Mouse (Mus musculus): ENCODE measurements at regions not wholly inside any gene's neighbourhood (a gene's known extent, or its start where the extent isn't known, plus 50 kb on each side); places are given as distances from the start of the nearest gene placed in this dataset.

DNA sequence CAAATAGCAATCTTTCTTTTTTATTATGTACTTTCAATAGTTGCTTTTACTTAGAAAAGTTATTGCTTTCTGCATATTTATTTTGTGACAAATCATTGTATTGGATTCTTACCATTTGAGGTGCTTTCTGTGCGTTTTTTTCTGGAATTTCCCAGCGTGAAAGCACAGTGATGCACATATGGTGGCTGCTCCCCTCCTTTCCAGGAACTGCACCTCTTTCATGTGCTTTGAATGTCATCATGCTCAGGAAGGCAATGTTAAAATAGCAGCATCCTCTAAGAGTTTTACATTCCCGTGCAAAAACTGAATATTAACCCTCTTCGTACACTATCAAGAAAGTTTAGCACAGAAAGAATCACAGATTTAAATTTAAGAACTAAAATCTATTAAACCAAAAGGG lies 279.8 kb upstream of the Eif4g2 start:
- Histone ChIP-seq H3K4me3 (ENCODE audit: low read depth, low read length) (no peak overlapping the region), H3K4me2 (ENCODE audit: low read depth, low read length, severe bottlenecking) (no peak overlapping the region), H3K4me1 (replicated peaks; ENCODE audit: control insufficient read depth, insufficient read depth, low read length) (no peaks in the 10 kb centered on the region), H3K9ac (ENCODE audit: low read length) (no peak overlapping the region), H3K27ac (ENCODE audit: low read depth, low read length) (no peak overlapping the region), H3K27me3 (ENCODE audit: control insufficient read depth, insufficient read depth, low read length) (no peaks in the 10 kb centered on the region), H3K9me3 (ENCODE audit: control insufficient read depth, low read length) (no peaks in the 10 kb centered on the region), H3K36me3 (ENCODE audit: control insufficient read depth, insufficient read depth, low read length) (no peaks in the 10 kb centered on the region)
- WGBS: 86% methylated on average over 4 of the region's 4 CpGs
- ATAC-seq (replicated peaks; ENCODE audit: low FRiP score): no peak
- DNase-seq (ENCODE audit: low spot score): no peak

GRCm38 (mm10) chr7:111355088-111355656 lies 272.3 kb upstream of the Eif4g2 start:
- Histone ChIP-seq H3K36me3 (ENCODE audit: control insufficient read depth, insufficient read depth, low read length) (no peaks in the 10 kb centered on the region), H3K27me3 (ENCODE audit: control insufficient read depth, insufficient read depth, low read length) (no peaks in the 10 kb centered on the region), H3K9me3 (ENCODE audit: control insufficient read depth, low read length) (no peaks in the 10 kb centered on the region), H3K4me1 (replicated peaks; ENCODE audit: control insufficient read depth, insufficient read depth, low read length) (no peaks in the 10 kb centered on the region), H3K4me2 (ENCODE audit: low read depth, low read length, severe bottlenecking) (no peak overlapping the region), H3K9ac (ENCODE audit: low read length) (no peak overlapping the region), H3K4me3 (ENCODE audit: low read depth, low read length) (no peak overlapping the region), H3K27ac (ENCODE audit: low read depth, low read length) (no peak overlapping the region)
- ATAC-seq (replicated peaks; ENCODE audit: low FRiP score): no peak
- WGBS: 86% methylated on average over 2 of the region's 2 CpGs
- no peak for DNase-seq (ENCODE audit: low spot score)

GRCm38 (mm10) chr7:111354066-111354465 lies 271.2 kb upstream of the Eif4g2 start:
- Histone ChIP-seq H3K36me3 (ENCODE audit: control insufficient read depth, insufficient read depth, low read length) (no peaks in the 10 kb centered on the region), H3K4me3 (ENCODE audit: low read depth, low read length) (no peak overlapping the region), H3K9me3 (ENCODE audit: control insufficient read depth, low read length) (no peaks in the 10 kb centered on the region), H3K27me3 (ENCODE audit: control insufficient read depth, insufficient read depth, low read length) (no peaks in the 10 kb centered on the region), H3K4me1 (replicated peaks; ENCODE audit: control insufficient read depth, insufficient read depth, low read length) (no peaks in the 10 kb centered on the region), H3K9ac (ENCODE audit: low read length) (no peak overlapping the region), H3K4me2 (ENCODE audit: low read depth, low read length, severe bottlenecking) (no peak overlapping the region), H3K27ac (ENCODE audit: low read depth, low read length) (no peak overlapping the region)
- WGBS: 88% methylated on average over 4 of the region's 4 CpGs
- DNase-seq (ENCODE audit: low spot score) (no peak), ATAC-seq (replicated peaks; ENCODE audit: low FRiP score) (no peak)

DNA sequence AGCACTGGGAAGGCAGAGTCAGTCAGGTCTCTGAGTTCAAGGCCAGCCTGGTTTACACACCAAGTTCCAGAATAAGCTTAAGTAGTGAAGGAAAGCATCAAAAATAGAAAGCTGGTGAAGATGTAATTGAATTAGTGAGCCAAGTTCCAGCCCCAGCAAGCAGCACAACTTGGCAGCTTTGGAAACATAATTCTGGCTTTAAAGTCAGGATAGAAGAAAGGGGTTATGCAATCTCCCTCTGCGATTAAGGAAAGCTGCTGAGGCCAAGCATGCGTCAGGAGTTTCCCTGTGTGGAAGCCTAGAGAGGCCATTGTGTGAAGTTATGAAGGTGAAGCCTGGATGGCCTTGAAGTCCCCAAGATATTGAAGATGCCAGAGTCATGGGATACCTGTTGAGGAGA lies 269.3 kb upstream of the Eif4g2 start:
- DNase-seq (ENCODE audit: low spot score) (no peak), ATAC-seq (replicated peaks; ENCODE audit: low FRiP score) (no peak)
- H3K27ac ChIP-seq (ENCODE audit: low read depth, low read length): no peak overlapping the region
- H3K27me3 ChIP-seq (ENCODE audit: control insufficient read depth, insufficient read depth, low read length): no peaks in the 10 kb centered on the region
- no peak overlapping the region for H3K4me3 ChIP-seq (ENCODE audit: low read depth, low read length)
- no peaks in the 10 kb centered on the region for H3K9me3 ChIP-seq (ENCODE audit: control insufficient read depth, low read length)
- H3K4me1 ChIP-seq (replicated peaks; ENCODE audit: control insufficient read depth, insufficient read depth, low read length): no peaks in the 10 kb centered on the region
- WGBS: 91% methylated on average over 2 of the region's 2 CpGs
- H3K9ac ChIP-seq (ENCODE audit: low read length): no peak overlapping the region
- H3K4me2 ChIP-seq (ENCODE audit: low read depth, low read length, severe bottlenecking): no peak overlapping the region
- H3K36me3 ChIP-seq (ENCODE audit: control insufficient read depth, insufficient read depth, low read length): no peaks in the 10 kb centered on the region

DNA sequence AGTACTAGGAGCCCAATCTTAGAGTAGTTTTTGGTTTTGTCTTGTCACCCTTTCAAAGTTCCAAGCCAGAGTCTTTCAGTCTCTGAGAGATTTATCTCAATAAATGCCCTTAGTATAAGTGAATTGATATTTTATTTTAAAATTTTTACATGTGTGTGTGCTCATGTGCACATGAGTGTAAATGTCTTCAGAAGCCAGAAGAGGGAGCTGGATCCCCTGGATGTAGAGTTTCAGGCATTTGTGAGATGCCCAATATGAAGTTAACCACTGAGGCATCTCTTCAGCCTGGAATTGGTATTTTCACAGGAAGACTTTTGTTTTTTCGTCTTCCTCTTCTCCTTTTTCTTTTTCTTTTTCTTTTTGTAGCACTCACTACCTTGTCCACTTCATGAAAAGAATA lies 262.3 kb upstream of the Eif4g2 start:
- no peaks in the 10 kb centered on the region for H3K9me3 ChIP-seq (ENCODE audit: control insufficient read depth, low read length)
- no peak overlapping the region for H3K27ac ChIP-seq (ENCODE audit: low read depth, low read length)
- no peaks in the 10 kb centered on the region for H3K36me3 ChIP-seq (ENCODE audit: control insufficient read depth, insufficient read depth, low read length)
- DNase-seq (ENCODE audit: low spot score) (no peak), ATAC-seq (replicated peaks; ENCODE audit: low FRiP score) (no peak)
- WGBS: 88% methylated on average over 1 of the region's 1 CpGs
- no peaks in the 10 kb centered on the region for H3K27me3 ChIP-seq (ENCODE audit: control insufficient read depth, insufficient read depth, low read length)
- no peak overlapping the region for H3K4me2 ChIP-seq (ENCODE audit: low read depth, low read length, severe bottlenecking)
- no peak overlapping the region for H3K9ac ChIP-seq (ENCODE audit: low read length)
- no peaks in the 10 kb centered on the region for H3K4me1 ChIP-seq (replicated peaks; ENCODE audit: control insufficient read depth, insufficient read depth, low read length)
- no peak overlapping the region for H3K4me3 ChIP-seq (ENCODE audit: low read depth, low read length)

DNA sequence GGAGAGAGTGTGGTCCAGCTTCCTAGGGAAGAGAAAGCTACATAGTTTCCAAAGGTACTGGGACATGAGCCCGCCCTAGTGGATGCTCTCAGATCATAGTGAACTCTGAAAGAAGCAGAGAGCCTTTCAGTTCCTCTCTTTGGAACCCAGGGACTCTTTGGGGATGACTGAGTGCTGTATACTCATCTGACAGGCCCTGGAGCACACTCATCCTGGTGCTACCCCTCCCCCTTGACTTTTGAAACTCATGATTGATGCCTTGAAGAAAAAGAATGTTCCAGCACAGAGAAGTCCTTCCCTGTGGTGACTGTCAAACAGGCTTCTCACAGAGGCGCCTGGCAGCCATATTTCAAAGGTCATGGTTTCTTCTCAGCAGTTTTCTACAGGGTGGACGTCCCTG lies 254.2 kb upstream of the Eif4g2 start:
- DNase-seq (ENCODE audit: low spot score) (no peak), ATAC-seq (replicated peaks; ENCODE audit: low FRiP score) (no peak)
- Histone ChIP-seq H3K9ac (ENCODE audit: low read length) (no peak overlapping the region), H3K27me3 (ENCODE audit: control insufficient read depth, insufficient read depth, low read length) (no peaks in the 10 kb centered on the region), H3K4me3 (ENCODE audit: low read depth, low read length) (no peak overlapping the region), H3K9me3 (ENCODE audit: control insufficient read depth, low read length) (no peaks in the 10 kb centered on the region), H3K27ac (ENCODE audit: low read depth, low read length) (no peak overlapping the region), H3K36me3 (ENCODE audit: control insufficient read depth, insufficient read depth, low read length) (no peaks in the 10 kb centered on the region), H3K4me2 (ENCODE audit: low read depth, low read length, severe bottlenecking) (no peak overlapping the region), H3K4me1 (replicated peaks; ENCODE audit: control insufficient read depth, insufficient read depth, low read length) (no peaks in the 10 kb centered on the region)
- 75% methylated on average over 3 of the region's 3 CpGs for WGBS

GRCm38 (mm10) chr7:111322901-111323300 lies 240.1 kb upstream of the Eif4g2 start:
- H3K27ac ChIP-seq (ENCODE audit: low read depth, low read length): no peak overlapping the region
- 90% methylated on average over 6 of the region's 6 CpGs for WGBS
- no peaks in the 10 kb centered on the region for H3K4me1 ChIP-seq (replicated peaks; ENCODE audit: control insufficient read depth, insufficient read depth, low read length)
- ATAC-seq (replicated peaks; ENCODE audit: low FRiP score): no peak
- no peaks in the 10 kb centered on the region for H3K36me3 ChIP-seq (ENCODE audit: control insufficient read depth, insufficient read depth, low read length)
- no peak for DNase-seq (ENCODE audit: low spot score)
- H3K27me3 ChIP-seq (ENCODE audit: control insufficient read depth, insufficient read depth, low read length): no peaks in the 10 kb centered on the region
- no peak overlapping the region for H3K9ac ChIP-seq (ENCODE audit: low read length)
- no peak overlapping the region for H3K4me3 ChIP-seq (ENCODE audit: low read depth, low read length)
- no peaks in the 10 kb centered on the region for H3K9me3 ChIP-seq (ENCODE audit: control insufficient read depth, low read length)
- no peak overlapping the region for H3K4me2 ChIP-seq (ENCODE audit: low read depth, low read length, severe bottlenecking)

DNA sequence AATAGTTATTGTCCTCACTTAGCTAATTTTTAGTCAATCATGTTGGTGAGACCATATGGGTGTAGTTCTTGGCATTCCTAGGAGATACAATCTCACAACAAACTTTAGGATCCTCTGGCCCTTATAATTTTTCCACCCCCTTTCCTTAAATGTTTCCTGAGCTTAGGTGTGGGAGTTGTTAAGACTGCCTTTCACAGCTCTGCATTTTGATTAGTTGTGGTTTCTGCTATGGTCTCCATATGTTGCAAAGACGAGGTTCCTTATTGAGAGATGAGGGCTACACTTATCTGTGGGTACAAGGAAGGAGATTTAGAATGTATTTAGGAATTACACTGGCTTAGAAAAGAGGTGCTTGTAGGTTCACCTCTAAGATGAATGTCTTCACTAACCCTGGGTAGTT lies 237.1 kb upstream of the Eif4g2 start:
- Histone ChIP-seq H3K9ac (ENCODE audit: low read length) (no peak overlapping the region), H3K4me2 (ENCODE audit: low read depth, low read length, severe bottlenecking) (no peak overlapping the region), H3K36me3 (ENCODE audit: control insufficient read depth, insufficient read depth, low read length) (no peaks in the 10 kb centered on the region), H3K4me3 (ENCODE audit: low read depth, low read length) (no peak overlapping the region), H3K27me3 (ENCODE audit: control insufficient read depth, insufficient read depth, low read length) (no peaks in the 10 kb centered on the region), H3K4me1 (replicated peaks; ENCODE audit: control insufficient read depth, insufficient read depth, low read length) (no peaks in the 10 kb centered on the region), H3K9me3 (ENCODE audit: control insufficient read depth, low read length) (no peaks in the 10 kb centered on the region), H3K27ac (ENCODE audit: low read depth, low read length) (no peak overlapping the region)
- DNase-seq (ENCODE audit: low spot score) (no peak), ATAC-seq (replicated peaks; ENCODE audit: low FRiP score) (no peak)
- WGBS: 89% methylated on average over 1 of the region's 1 CpGs

GRCm38 (mm10) chr7:111316479-111316990 lies 233.7 kb upstream of the Eif4g2 start:
- DNase-seq (ENCODE audit: low spot score): no peak
- H3K27me3 ChIP-seq (ENCODE audit: control insufficient read depth, insufficient read depth, low read length): no peaks in the 10 kb centered on the region
- no peak overlapping the region for H3K9ac ChIP-seq (ENCODE audit: low read length)
- H3K4me2 ChIP-seq (ENCODE audit: low read depth, low read length, severe bottlenecking): no peak overlapping the region
- no peaks in the 10 kb centered on the region for H3K4me1 ChIP-seq (replicated peaks; ENCODE audit: control insufficient read depth, insufficient read depth, low read length)
- H3K36me3 ChIP-seq (ENCODE audit: control insufficient read depth, insufficient read depth, low read length): no peaks in the 10 kb centered on the region
- no peak for ATAC-seq (replicated peaks; ENCODE audit: low FRiP score)
- H3K4me3 ChIP-seq (ENCODE audit: low read depth, low read length): no peak overlapping the region
- 35% methylated on average over 2 of the region's 2 CpGs for WGBS
- H3K27ac ChIP-seq (ENCODE audit: low read depth, low read length): no peak overlapping the region
- H3K9me3 ChIP-seq (ENCODE audit: control insufficient read depth, low read length): no peaks in the 10 kb centered on the region
